Mouse (Mus musculus) ZHBTc4 (cell line): Measurements from ENCODE around the gene Cfap157.
A peak's percentile ranks its signal among the peaks of the same experiment; 100 is the strongest.

Experiments used
- DNase-seq: peaks from one replicate; pipeline ENCODE4 v3.0.0-alpha.2; 2011; ENCODE audit warnings: low read depth, low spot score

Gene Cfap157

GRCm38 (mm10) chr2:32781710-32782109 lies 2.5 kb downstream of the Cfap157 start:
- DNase-seq, result peak; percentile 75

- DNase-seq, result no peak
Observed at GRCm38 (mm10) chr2:32779714-32780113, 4.5 kb downstream of the Cfap157 start.

GRCm38 (mm10) chr2:32779131-32779530 lies 5.1 kb downstream of the Cfap157 start:
- peak; percentile 90 for DNase-seq

GRCm38 (mm10) chr2:32778081-32778480 lies 6.1 kb downstream of the Cfap157 start:
- no peak for DNase-seq

GRCm38 (mm10) chr2:32776192-32776591 lies 8.0 kb downstream of the Cfap157 start:
- peak; percentile 44 for DNase-seq

- peak; percentile 99 for DNase-seq
Observed at GRCm38 (mm10) chr2:32775359-32776074, 8.7 kb downstream of the Cfap157 start, which contains the start of the genes Ttc16 and Ptrh1. TSS of gene Ttc16 (minus strand) at chr2:32775633. TSS of gene Ptrh1 (plus strand) at chr2:32775786.

- DNase-seq, result no peak
Observed at GRCm38 (mm10) chr2:32772626-32773279, 11.5 kb downstream of the Cfap157 start.

- DNase-seq, result peak; percentile 61
Observed at GRCm38 (mm10) chr2:32771886-32772285, 12.3 kb downstream of the Cfap157 start.

- DNase-seq, result no peak
Observed at GRCm38 (mm10) chr2:32769327-32770085, 14.7 kb downstream of the Cfap157 start.

- peak; percentile 43 for DNase-seq
Observed at GRCm38 (mm10) chr2:32768661-32769285, 15.5 kb downstream of the Cfap157 start.

GRCm38 (mm10) chr2:32767241-32767640 lies 17.0 kb downstream of the Cfap157 start:
- DNase-seq, result no peak

GRCm38 (mm10) chr2:32763353-32763752 lies 20.9 kb downstream of the Cfap157 start:
- DNase-seq, result no peak

- DNase-seq, result no peak
Observed at GRCm38 (mm10) chr2:32761859-32762258, 22.4 kb downstream of the Cfap157 start.

GRCm38 (mm10) chr2:32761361-32761760 lies 22.9 kb downstream of the Cfap157 start:
- no peak for DNase-seq

- no peak for DNase-seq
Observed at GRCm38 (mm10) chr2:32759001-32759400, 25.2 kb downstream of the Cfap157 start.

GRCm38 (mm10) chr2:32758503-32758902 lies 25.7 kb downstream of the Cfap157 start:
- no peak for DNase-seq

- peak; percentile 98 for DNase-seq
Observed at GRCm38 (mm10) chr2:32757056-32757845, 27.0 kb downstream of the Cfap157 start, which contains the start of gene Tor2a. TSS of gene Tor2a (plus strand) at chr2:32757234.

- no peak for DNase-seq
Observed at GRCm38 (mm10) chr2:32756674-32757055, 27.6 kb downstream of the Cfap157 start.

- DNase-seq, result no peak
Observed at GRCm38 (mm10) chr2:32752181-32752580, 32.0 kb downstream of the Cfap157 start.

GRCm38 (mm10) chr2:32751665-32752033 lies 32.6 kb downstream of the Cfap157 start:
- no peak for DNase-seq
